Mouse (Mus musculus) liver, embryonic 14.5 days (tissue): ENCODE measurements around the gene Prkcb. TPM values are rescaled to one million over a fixed set of nuclear protein-coding genes. Genes with fewer than 3 reads are reported as not detected.

Experiments used
- ATAC-seq: fragments of 200-750 bp; cut with Nextera tagmentation; 2 replicates; pipeline ENCODE4 v1.8.0; 2017; ENCODE audit warnings: moderate number of reproducible peaks, mild to moderate bottlenecking, moderate library complexity; ENCODE audit not compliant: insufficient read depth
- DNase-seq, 3 experiments: peaks; one replicate each; pipeline ENCODE4 v3.0.0-alpha.2; 2012 to 2013; ENCODE audit warnings: low read depth in 3 of 3, low spot score in 3 of 3
- H3K27ac ChIP-seq: fragments of 300-500 bp; sonication (generic); 2 replicates; pipeline ENCODE4 v1.5.1; 2014; ENCODE audit warnings: moderate library complexity, mild to moderate bottlenecking, control low read depth, inconsistent platforms
- H3K27me3 ChIP-seq: fragments of 300-500 bp; sonication (generic); 2 replicates; pipeline ENCODE4 v1.6.1; 2014; ENCODE audit warnings: mild to moderate bottlenecking, low read length, moderate library complexity; ENCODE audit not compliant: control insufficient read depth, insufficient read depth
- H3K36me3 ChIP-seq: fragments of 300-500 bp; sonication (generic); replicated peaks from 2 replicates; pipeline ENCODE4 v1.6.1; 2014; ENCODE audit warnings: low read depth; ENCODE audit not compliant: control insufficient read depth, insufficient read depth
- H3K4me1 ChIP-seq, 2 experiments: fragments of 200-500 bp in 1 of 2; fragments of 300-500 bp in 1 of 2; sonication (generic) in 1 of 2; replicated peaks; 2 replicates each; pipeline ENCODE4 v1.6.1; 2012 to 2014; ENCODE audit warnings: antibody characterized with exemption in 1 of 2, inconsistent platforms in 1 of 2, low read length in 1 of 2; ENCODE audit not compliant: control insufficient read depth in 2 of 2, insufficient read depth in 2 of 2
- H3K4me2 ChIP-seq: fragments of 300-500 bp; sonication (generic); 2 replicates; pipeline ENCODE4 v1.6.1; 2014; ENCODE audit warnings: low read depth, mild to moderate bottlenecking, control low read depth, moderate library complexity
- H3K4me3 ChIP-seq, 2 experiments: fragments of 200-500 bp in 1 of 2; fragments of 300-500 bp in 1 of 2; sonication (generic) in 1 of 2; 2 replicates each; pipeline ENCODE4 v1.5.1; 2012 to 2014; ENCODE audit warnings: low read depth in 2 of 2, low read length in 2 of 2, mild to moderate bottlenecking in 2 of 2, control low read depth in 1 of 2, inconsistent platforms in 1 of 2, moderate library complexity in 1 of 2; ENCODE audit not compliant: insufficient read depth in 1 of 2
- H3K9ac ChIP-seq: fragments of 300-500 bp; sonication (generic); replicated peaks from 2 replicates; pipeline ENCODE4 v1.6.1; 2014; ENCODE audit warnings: mild to moderate bottlenecking, control low read depth, moderate library complexity
- H3K9me3 ChIP-seq: fragments of 300-500 bp; sonication (generic); 2 replicates; pipeline ENCODE4 v1.6.1; 2016; ENCODE audit warnings: low read length, mixed read lengths; ENCODE audit not compliant: control insufficient read depth
- CTCF ChIP-seq: IDR thresholded peaks from 2 replicates; pipeline ENCODE4 v1.5.1; 2016; ENCODE audit warnings: antibody characterized with exemption, low read depth, control low read depth
- EP300 ChIP-seq: IDR thresholded peaks from 2 replicates; pipeline ENCODE4 v1.6.1; 2016; ENCODE audit warnings: antibody characterized with exemption, low read depth
- WGBS: fragments of 180-500 bp; shearing (Covaris S2); extraction: QIAGEN DNeasy Blood & Tissue Kit; methylation state at CpG from one replicate; pipeline ENCODE4 v1.1.7; 2014; ENCODE audit not compliant: insufficient replicate concordance; 5-methylcytosine and 5-hydroxymethylcytosine counted together
- polyA plus RNA-seq, 2 experiments: library from polyadenylated mRNA; depleted of rRNA in 1 of 2; stranded (reverse) in 1 of 2; unstranded in 1 of 2; fragments of >200 nt; fragmentation: Nextera tagmentation in 1 of 2; extraction: Ambion mirVana in 1 of 2; gene quantifications; 2 replicates each; pipeline versions ENCODE4 v1.2.1 to v1.2.3; 2012 to 2014

The Prkcb gene
- polyA plus RNA-seq, 2 experiments, result 1.6 to 2.3 TPM

DNA sequence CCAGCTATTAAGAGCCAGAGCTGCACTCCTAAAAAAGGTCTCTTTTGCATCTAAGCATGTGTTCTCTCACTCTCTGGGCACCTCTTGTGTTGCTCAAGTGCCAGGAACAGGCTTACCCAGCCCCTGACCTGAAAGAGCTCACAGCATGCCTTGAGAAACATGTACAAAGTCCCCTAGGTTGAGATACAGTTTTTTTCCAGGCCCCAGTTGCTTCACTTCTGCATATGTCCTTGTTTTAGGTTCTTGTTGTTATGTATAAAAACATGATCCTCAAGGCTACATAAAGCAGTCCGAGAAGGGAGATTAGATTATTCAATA, 291.6 kb downstream of the Prkcb start:
- 47% methylated on average over 1 of the region's 1 CpGs for WGBS
- no peak for TF ChIP-seq CTCF
- Histone ChIP-seq H3K9me3 (no peaks in the 10 kb centered on the region), H3K4me1 (no peaks in the 10 kb centered on the region), H3K4me3 (no peak overlapping the region), H3K4me2 (no peak overlapping the region), H3K27ac (no peak overlapping the region), H3K36me3 (no peaks in the 10 kb centered on the region), H3K27me3 (no peaks in the 10 kb centered on the region), H3K9ac (no peak overlapping the region)
- ATAC-seq (no peak), DNase-seq (no peak)

GRCm38 (mm10) chr7:122584421-122585151, 296.0 kb downstream of the Prkcb start:
- no peak for DNase-seq
- Histone ChIP-seq H3K4me2 (no peak overlapping the region), H3K36me3 (no peaks in the 10 kb centered on the region), H3K9me3 (no peaks in the 10 kb centered on the region), H3K9ac (no peak overlapping the region), H3K4me3 (no peak overlapping the region), H3K4me1 (no peaks in the 10 kb centered on the region), H3K27ac (no peak overlapping the region), H3K27me3 (no peaks in the 10 kb centered on the region)
- 59% methylated on average over 14 of the region's 14 CpGs for WGBS
- TF ChIP-seq CTCF, result no peak
- TF ChIP-seq EP300, result no peak
- no peak for ATAC-seq

DNA sequence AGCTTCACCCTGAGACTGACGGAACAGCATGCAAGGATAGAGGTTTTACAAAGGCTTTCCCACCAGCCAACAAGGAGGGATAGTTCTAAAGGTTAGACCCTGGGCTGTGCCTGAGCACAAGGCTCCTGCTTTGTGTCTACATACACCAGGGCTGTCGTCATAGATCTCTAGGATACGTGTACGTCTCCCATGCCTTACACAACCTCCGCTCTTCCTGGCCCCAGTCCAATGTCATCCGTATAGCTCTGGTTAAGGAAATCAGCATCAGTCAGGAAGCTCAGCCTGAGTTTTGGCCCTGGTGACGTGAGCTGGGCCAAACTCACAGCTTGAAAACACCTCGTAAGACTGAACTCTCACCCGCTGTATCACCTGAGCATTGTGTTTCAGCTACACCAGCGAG, 307.3 kb downstream of the Prkcb start:
- DNase-seq, result no peak
- Histone ChIP-seq H3K4me2 (no peak overlapping the region), H3K27ac (no peak overlapping the region), H3K36me3 (no peaks in the 10 kb centered on the region), H3K4me3 (no peak overlapping the region), H3K9me3 (no peaks in the 10 kb centered on the region), H3K27me3 (no peaks in the 10 kb centered on the region), H3K4me1 (no peaks in the 10 kb centered on the region), H3K9ac (no peak overlapping the region)
- no peak for ATAC-seq
- TF ChIP-seq EP300, result no peak
- no peak for TF ChIP-seq CTCF
- WGBS, result 60% methylated on average over 10 of the region's 10 CpGs

- Histone ChIP-seq H3K4me1 (no peaks in the 10 kb centered on the region), H3K4me2 (no peak overlapping the region), H3K4me3 (no peak overlapping the region), H3K27me3 (no peaks in the 10 kb centered on the region), H3K36me3 (no peaks in the 10 kb centered on the region), H3K9ac (no peak overlapping the region), H3K9me3 (no peaks in the 10 kb centered on the region), H3K27ac (no peak overlapping the region)
- ATAC-seq, result no peak
- no peak for DNase-seq
- whole genome bisulfite sequencing, result 58% methylated on average over 9 of the region's 9 CpGs
- TF ChIP-seq EP300 (no peak), CTCF (no peak)
Observed at GRCm38 (mm10) chr7:122596596-122597170, 308.1 kb downstream of the Prkcb start.

- H3K9me3 ChIP-seq, result no peaks in the 10 kb centered on the region
- ATAC-seq (no peak), DNase-seq (no peak)
- H3K27me3 ChIP-seq, result no peaks in the 10 kb centered on the region
- no peak overlapping the region for H3K4me2 ChIP-seq
- H3K27ac ChIP-seq, result no peak overlapping the region
- H3K36me3 ChIP-seq, result no peaks in the 10 kb centered on the region
- no peaks in the 10 kb centered on the region for H3K4me1 ChIP-seq
- no peak overlapping the region for H3K9ac ChIP-seq
- 60% methylated on average over 7 of the region's 7 CpGs for whole genome bisulfite sequencing
- TF ChIP-seq CTCF (no peak), EP300 (no peak)
- no peak overlapping the region for H3K4me3 ChIP-seq
Observed at GRCm38 (mm10) chr7:122597313-122597712, 308.8 kb downstream of the Prkcb start.
